Mouse (Mus musculus) bone marrow macrophage, adult 2 months (primary cell): ENCODE data around the gene Col4a1.

Experiments
- CTCF ChIP-seq: IDR thresholded peaks from 2 replicates; pipeline ENCODE4 v1.5.1; 2012; ENCODE audit warnings: low read depth, mild to moderate bottlenecking, low read length, moderate library complexity
- POLR2A ChIP-seq: IDR thresholded peaks from 2 replicates; pipeline ENCODE4 v1.6.1; 2012; ENCODE audit warnings: mild to moderate bottlenecking, low read depth, low read length, borderline replicate concordance

GRCm38 (mm10) chr8:11297141-11297838, 15.3 kb downstream of the Col4a1 start:
- TF ChIP-seq CTCF (no peak), POLR2A (no peak)
